In genomic region chr3:7669956-7670355, GRCm38 (mm10) we compare ENCODE assay signal across 18 mouse cellular contexts.
DNase-seq lines count a peak whose midpoint lies in the region.
"Had no signal": no experiment of that assay in that cellular context is flagged by ENCODE, and none has a peak within 500 bp of the region (broad histone marks: within the 10 kb centered on the region; RNA-seq: fewer than 3 reads in every experiment).

No protein-coding gene starts in this region.

- peak; percentile 6 to 44 for DNase-seq in cerebellum, postnatal 25 days
- DNase-seq in cerebellum, adult 8-10 months = no peak
- DNase-seq in testis, postnatal 10 days (ENCODE audit: low spot score) = peak; percentile 40
- DNase-seq in testis, postnatal 14 days (ENCODE audit: low spot score) = no peak
- peak; percentile 6 for DNase-seq in adrenal gland, postnatal 14 days
- no peak for DNase-seq in heart, postnatal 10 days
- DNase-seq in heart, embryonic 10.5 days (ENCODE audit: low spot score) = no peak
- DNase-seq: B cell, adult 2 months; cerebellum, adult 2 months; gastrocnemius, postnatal 36 days; heart, adult 11 months; heart, postnatal 14 days; kidney, adult 11 months had no signal

- H3K36me3 ChIP-seq in heart, embryonic 10.5 days = no peaks in the 10 kb centered on the region
- H3K36me3 ChIP-seq: embryonic facial prominence, embryonic 12.5 days; forebrain, embryonic 15.5 days; G1E; hindbrain, embryonic 13.5 days had no signal

- no peaks in the 10 kb centered on the region; the same call in 1 of the 2 replicates for H3K9me3 ChIP-seq in heart, embryonic 10.5 days
- H3K9me3 ChIP-seq: forebrain, embryonic 15.5 days; G1E had no signal

- intact Hi-C loops in heart, postnatal 10 days (cut with DNase I) = no loop called here

- 86% methylated on average over 6 of the region's 6 CpGs for WGBS in heart, embryonic 10.5 days

- H3K27me3 ChIP-seq in heart, embryonic 10.5 days (ENCODE audit: insufficient read depth, poor library complexity, severe bottlenecking) = no peaks in the 10 kb centered on the region
- H3K27me3 ChIP-seq: embryonic facial prominence, embryonic 12.5 days; forebrain, embryonic 15.5 days; hindbrain, embryonic 13.5 days had no signal

- H3K4me3 ChIP-seq in heart, embryonic 10.5 days = no peak overlapping the region
- H3K4me3 ChIP-seq: embryonic facial prominence, embryonic 12.5 days; forebrain, embryonic 15.5 days; hindbrain, embryonic 13.5 days had no signal

- no peaks in the 10 kb centered on the region for H3K4me1 ChIP-seq in heart, embryonic 10.5 days
- H3K4me1 ChIP-seq: embryonic facial prominence, embryonic 12.5 days; forebrain, embryonic 15.5 days; hindbrain, embryonic 13.5 days had no signal

- H3K27ac ChIP-seq in heart, embryonic 10.5 days = no peak overlapping the region
- H3K27ac ChIP-seq: embryonic facial prominence, embryonic 12.5 days; forebrain, embryonic 15.5 days; hindbrain, embryonic 13.5 days; hindbrain, postnatal 0 days had no signal

Comparison
In these comparisons a context has a peak if more than half of its experiments do, and no peak if none do; other contexts are left out.
1. DNase-seq: peak in cerebellum, postnatal 25 days (2 of 2), testis, postnatal 10 days (single experiment) and adrenal gland, postnatal 14 days (single experiment); none in cerebellum, adult 8-10 months (single experiment), testis, postnatal 14 days (single experiment), heart, postnatal 10 days (0 of 2) and heart, embryonic 10.5 days (single experiment).